Mouse (Mus musculus): ENCODE measurements at regions not wholly inside any gene's neighbourhood (a gene's known extent, or its start where the extent isn't known, plus 50 kb on each side); places are given as distances from the start of the nearest gene placed in this dataset.

- Histone ChIP-seq H3K9ac (ENCODE audit: low read depth, low read length, severe bottlenecking) (no peak overlapping the region), H3K4me2 (replicated peaks; ENCODE audit: low read depth, low read length, severe bottlenecking) (no peak overlapping the region), H3K27me3 (ENCODE audit: control insufficient read depth, insufficient read depth, low read length) (no peaks in the 10 kb centered on the region), H3K4me1 (ENCODE audit: control insufficient read depth, insufficient read depth, low read length) (no peaks in the 10 kb centered on the region), H3K9me3 (ENCODE audit: control insufficient read depth, low read length) (no peaks in the 10 kb centered on the region), H3K36me3 (ENCODE audit: control insufficient read depth, insufficient read depth, low read length) (no peaks in the 10 kb centered on the region), H3K27ac (replicated peaks; ENCODE audit: low read depth, low read length) (no peak overlapping the region), H3K4me3 (replicated peaks; ENCODE audit: low read length) (no peak overlapping the region)
- ATAC-seq (ENCODE audit: low FRiP score, low read depth) (no peak), DNase-seq (ENCODE audit: low spot score) (no peak)
- WGBS: 68% methylated on average over 4 of the region's 4 CpGs
- TF ChIP-seq POLR2A (IDR thresholded peaks at IDR 0.05; ENCODE audit: borderline replicate concordance, extremely low read depth, insufficient read depth, insufficient read length): no peak
Observed at GRCm38 (mm10) chr1:149014559-149014958, 946.5 kb downstream of the Pla2g4a start.

- no peak for ATAC-seq (ENCODE audit: low FRiP score, low read depth)
- no peaks in the 10 kb centered on the region for H3K27me3 ChIP-seq (ENCODE audit: control insufficient read depth, insufficient read depth, low read length)
- H3K36me3 ChIP-seq (ENCODE audit: control insufficient read depth, insufficient read depth, low read length): no peaks in the 10 kb centered on the region
- no peak for TF ChIP-seq POLR2A (IDR thresholded peaks at IDR 0.05; ENCODE audit: borderline replicate concordance, extremely low read depth, insufficient read depth, insufficient read length)
- no peak overlapping the region for H3K4me2 ChIP-seq (replicated peaks; ENCODE audit: low read depth, low read length, severe bottlenecking)
- DNase-seq (ENCODE audit: low spot score): no peak
- H3K9ac ChIP-seq (ENCODE audit: low read depth, low read length, severe bottlenecking): no peak overlapping the region
- H3K9me3 ChIP-seq (ENCODE audit: control insufficient read depth, low read length): no peaks in the 10 kb centered on the region
- H3K4me3 ChIP-seq (replicated peaks; ENCODE audit: low read length): no peak overlapping the region
- H3K27ac ChIP-seq (replicated peaks; ENCODE audit: low read depth, low read length): no peak overlapping the region
- no peaks in the 10 kb centered on the region for H3K4me1 ChIP-seq (ENCODE audit: control insufficient read depth, insufficient read depth, low read length)
Observed at GRCm38 (mm10) chr1:149010767-149011166, 950.3 kb downstream of the Pla2g4a start.

- Histone ChIP-seq H3K4me1 (ENCODE audit: control insufficient read depth, insufficient read depth, low read length) (no peaks in the 10 kb centered on the region), H3K4me3 (replicated peaks; ENCODE audit: low read length) (no peak overlapping the region), H3K36me3 (ENCODE audit: control insufficient read depth, insufficient read depth, low read length) (no peaks in the 10 kb centered on the region), H3K27ac (replicated peaks; ENCODE audit: low read depth, low read length) (no peak overlapping the region), H3K9ac (ENCODE audit: low read depth, low read length, severe bottlenecking) (no peak overlapping the region), H3K9me3 (ENCODE audit: control insufficient read depth, low read length) (no peaks in the 10 kb centered on the region), H3K4me2 (replicated peaks; ENCODE audit: low read depth, low read length, severe bottlenecking) (no peak overlapping the region), H3K27me3 (ENCODE audit: control insufficient read depth, insufficient read depth, low read length) (no peaks in the 10 kb centered on the region)
- WGBS: 71% methylated on average over 3 of the region's 3 CpGs
- ATAC-seq (ENCODE audit: low FRiP score, low read depth) (no peak), DNase-seq (ENCODE audit: low spot score) (peak; percentile 8)
- TF ChIP-seq POLR2A (IDR thresholded peaks at IDR 0.05; ENCODE audit: borderline replicate concordance, extremely low read depth, insufficient read depth, insufficient read length): no peak
Observed at GRCm38 (mm10) chr1:149000092-149000491, 961.0 kb downstream of the Pla2g4a start.

GRCm38 (mm10) chr1:148993586-148993985 is 967.5 kb downstream of the Pla2g4a start:
- 0 out of 2 replicates have a peak, but pooled peaks have one; percentile 44 for ATAC-seq (ENCODE audit: low FRiP score, low read depth)
- Histone ChIP-seq H3K27me3 (ENCODE audit: control insufficient read depth, insufficient read depth, low read length) (no peaks in the 10 kb centered on the region), H3K9me3 (ENCODE audit: control insufficient read depth, low read length) (no peaks in the 10 kb centered on the region), H3K4me2 (replicated peaks; ENCODE audit: low read depth, low read length, severe bottlenecking) (no peak overlapping the region), H3K27ac (replicated peaks; ENCODE audit: low read depth, low read length) (no peak overlapping the region), H3K36me3 (ENCODE audit: control insufficient read depth, insufficient read depth, low read length) (no peaks in the 10 kb centered on the region), H3K4me3 (replicated peaks; ENCODE audit: low read length) (no peak overlapping the region), H3K4me1 (ENCODE audit: control insufficient read depth, insufficient read depth, low read length) (no peaks in the 10 kb centered on the region), H3K9ac (ENCODE audit: low read depth, low read length, severe bottlenecking) (no peak overlapping the region)
- WGBS: 47% methylated on average over 1 of the region's 1 CpGs
- no peak for TF ChIP-seq POLR2A (IDR thresholded peaks at IDR 0.05; ENCODE audit: borderline replicate concordance, extremely low read depth, insufficient read depth, insufficient read length)
- peak; percentile 5 for DNase-seq (ENCODE audit: low spot score)

GRCm38 (mm10) chr1:148977377-148977776 is 983.7 kb downstream of the Pla2g4a start:
- H3K4me1 ChIP-seq (ENCODE audit: control insufficient read depth, insufficient read depth, low read length): no peaks in the 10 kb centered on the region
- H3K36me3 ChIP-seq (ENCODE audit: control insufficient read depth, insufficient read depth, low read length): no peaks in the 10 kb centered on the region
- 89% methylated on average over 5 of the region's 5 CpGs for WGBS
- H3K27ac ChIP-seq (replicated peaks; ENCODE audit: low read depth, low read length): no peak overlapping the region
- no peak overlapping the region for H3K9ac ChIP-seq (ENCODE audit: low read depth, low read length, severe bottlenecking)
- no peaks in the 10 kb centered on the region for H3K27me3 ChIP-seq (ENCODE audit: control insufficient read depth, insufficient read depth, low read length)
- H3K9me3 ChIP-seq (ENCODE audit: control insufficient read depth, low read length): no peaks in the 10 kb centered on the region
- H3K4me3 ChIP-seq (replicated peaks; ENCODE audit: low read length): no peak overlapping the region
- no peak for DNase-seq (ENCODE audit: low spot score)
- TF ChIP-seq POLR2A (IDR thresholded peaks at IDR 0.05; ENCODE audit: borderline replicate concordance, extremely low read depth, insufficient read depth, insufficient read length): no peak
- no peak overlapping the region for H3K4me2 ChIP-seq (replicated peaks; ENCODE audit: low read depth, low read length, severe bottlenecking)
- no peak for ATAC-seq (ENCODE audit: low FRiP score, low read depth)

GRCm38 (mm10) chr1:148965358-148965757 is 995.7 kb downstream of the Pla2g4a start:
- no peak overlapping the region for H3K4me2 ChIP-seq (replicated peaks; ENCODE audit: low read depth, low read length, severe bottlenecking)
- TF ChIP-seq POLR2A (IDR thresholded peaks at IDR 0.05; ENCODE audit: borderline replicate concordance, extremely low read depth, insufficient read depth, insufficient read length): no peak
- H3K9me3 ChIP-seq (ENCODE audit: control insufficient read depth, low read length): no peaks in the 10 kb centered on the region
- DNase-seq (ENCODE audit: low spot score) (no peak), ATAC-seq (ENCODE audit: low FRiP score, low read depth) (no peak)
- no peaks in the 10 kb centered on the region for H3K4me1 ChIP-seq (ENCODE audit: control insufficient read depth, insufficient read depth, low read length)
- H3K9ac ChIP-seq (ENCODE audit: low read depth, low read length, severe bottlenecking): no peak overlapping the region
- no peaks in the 10 kb centered on the region for H3K36me3 ChIP-seq (ENCODE audit: control insufficient read depth, insufficient read depth, low read length)
- H3K4me3 ChIP-seq (replicated peaks; ENCODE audit: low read length): no peak overlapping the region
- no peaks in the 10 kb centered on the region for H3K27me3 ChIP-seq (ENCODE audit: control insufficient read depth, insufficient read depth, low read length)
- H3K27ac ChIP-seq (replicated peaks; ENCODE audit: low read depth, low read length): no peak overlapping the region

All from limb, embryonic 14.5 days (tissue).